Comparison of ENCODE assay signal across 8 mouse cellular contexts in the genomic region with DNA sequence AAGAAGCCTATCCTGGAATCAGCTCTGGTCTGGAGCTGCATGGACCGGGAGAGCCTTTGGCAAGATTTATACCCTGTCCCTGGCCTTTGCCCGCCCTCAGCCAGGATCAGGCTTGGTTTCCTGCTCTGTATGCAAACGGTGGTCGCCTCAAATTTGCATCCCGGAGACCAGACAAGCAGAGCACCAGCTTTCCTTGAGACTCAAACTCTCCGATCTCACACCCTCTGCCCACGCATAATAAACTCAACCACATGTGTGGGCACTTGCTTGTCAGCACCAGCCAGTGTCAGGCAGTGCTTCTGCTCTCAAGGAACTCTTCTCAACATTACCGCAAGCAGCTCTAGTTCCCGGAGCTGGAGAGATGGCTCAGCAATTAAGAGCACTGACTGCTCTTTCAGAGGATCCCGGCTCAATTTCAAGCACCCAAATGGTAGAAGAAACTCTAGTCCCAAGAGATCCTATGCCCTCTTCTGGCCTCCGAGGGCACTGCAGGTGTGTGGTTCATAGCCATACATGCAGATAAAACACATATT. TPM values are rescaled to one million over a fixed set of nuclear protein-coding genes. Genes with fewer than 3 reads are reported as not detected.
DNase-seq lines count a peak whose midpoint lies in the region; ATAC-seq lines count a peak whose summit lies in the region.

No protein-coding gene starts in this region.

- H3K4me1 ChIP-seq in intestine, embryonic 14.5 days (replicated peaks; ENCODE audit: control insufficient read depth, insufficient read depth, low read length): peaks cover 9% of the 10 kb centered on the region
- peaks cover 7% of the 10 kb centered on the region; the same call in 1 of the 2 replicates for H3K4me1 ChIP-seq in midbrain, embryonic 16.5 days (ENCODE audit: control insufficient read depth, insufficient read depth, low read length)

- H3K4me2 ChIP-seq in intestine, embryonic 14.5 days (ENCODE audit: low read length): peak overlapping the region; percentile 94
- peak overlapping the region; percentile 74 for H3K4me2 ChIP-seq in midbrain, embryonic 16.5 days (ENCODE audit: low read length)

- intact Hi-C loops in gastrocnemius, postnatal 36 days (cut with DNase I): no loop called here

- no peaks in the 10 kb centered on the region for H3K9me3 ChIP-seq in intestine, embryonic 14.5 days (ENCODE audit: control insufficient read depth, low read length)
- no peaks in the 10 kb centered on the region for H3K9me3 ChIP-seq in midbrain, embryonic 16.5 days (replicated peaks; ENCODE audit: control insufficient read depth, low read length, poor library complexity, severe bottlenecking)

- 3% methylated on average over 11 of the region's 11 CpGs for WGBS in intestine, embryonic 14.5 days
- WGBS in midbrain, embryonic 16.5 days: 5% methylated on average over 11 of the region's 11 CpGs

- H3K9ac ChIP-seq in intestine, embryonic 14.5 days (ENCODE audit: low read length): peak overlapping the region; percentile 58
- peak overlapping the region; percentile 60 for H3K9ac ChIP-seq in midbrain, embryonic 16.5 days (ENCODE audit: low read depth, low read length)

- H3K27me3 ChIP-seq in intestine, embryonic 14.5 days (replicated peaks; ENCODE audit: control insufficient read depth, insufficient read depth, low read length): no peaks in the 10 kb centered on the region
- H3K27me3 ChIP-seq in midbrain, embryonic 16.5 days (ENCODE audit: control insufficient read depth, insufficient read depth, low read depth, low read length): no peaks in the 10 kb centered on the region

- ATAC-seq in intestine, embryonic 14.5 days (replicated peaks; ENCODE audit: low FRiP score, low TSS enrichment, low read depth): peak; percentile 49
- peak; percentile 64 for ATAC-seq in midbrain, embryonic 16.5 days

- peaks cover 22% of the 10 kb centered on the region for H3K36me3 ChIP-seq in intestine, embryonic 14.5 days (ENCODE audit: control insufficient read depth, insufficient read depth, low read length)
- H3K36me3 ChIP-seq in midbrain, embryonic 16.5 days (ENCODE audit: control insufficient read depth, insufficient read depth, low read length): no peaks in the 10 kb centered on the region

- H3K4me3 ChIP-seq in intestine, embryonic 14.5 days (ENCODE audit: low read depth, low read length): peak overlapping the region; percentile 38
- peak overlapping the region; percentile 56 for H3K4me3 ChIP-seq in midbrain, embryonic 16.5 days (ENCODE audit: low read depth, low read length)

- DNase-seq in urinary bladder, postnatal 25 days (ENCODE audit: low spot score): peak; percentile 65
- no peak for DNase-seq in urinary bladder, adult 2 months (ENCODE audit: low spot score)
- DNase-seq in embryo, embryonic 11 days: peak; percentile 66
- DNase-seq in gastrocnemius, postnatal 36 days: peak; percentile 55 to 61
- DNase-seq in intestine, embryonic 14.5 days (ENCODE audit: low spot score): peak; percentile 87
- DNase-seq in liver: peak; percentile 81
- peak; percentile 72 to 83 for DNase-seq in spleen, postnatal 36 days (ENCODE audit: low spot score in 2 of 2)

- H3K27ac ChIP-seq in intestine, embryonic 14.5 days (ENCODE audit: low read depth): peak overlapping the region; percentile 91
- H3K27ac ChIP-seq in midbrain, embryonic 16.5 days (ENCODE audit: low read length): peak overlapping the region; percentile 64; the same call in 1 of the 2 replicates

RNA-seq across cellular contexts. Expression of a gene that starts 6.7 kb away (rescaled TPM):
- 93.7 and 117 TPM in 2 replicates for polyA plus RNA-seq in urinary bladder, adult 2 months (2012; rRNA removed)
- 10 to 100 TPM; 82.2 to 97.4 TPM for total RNA-seq in gastrocnemius, postnatal 36 days (2021)
- 86.8 and 87.1 TPM in 2 replicates for polyA plus RNA-seq in intestine, embryonic 14.5 days (2014; fragmentation: Nextera tagmentation; extraction: Ambion mirVana)
- 12.5 and 13.7 TPM in 2 replicates for polyA plus RNA-seq in midbrain, embryonic 16.5 days (2015; fragmentation: Nextera tagmentation; extraction: Ambion mirVana)

RNA-seq across cellular contexts. Expression of a gene that starts 11.2 kb away (rescaled TPM):
- polyA plus RNA-seq in urinary bladder, adult 2 months (2012; rRNA removed): 0.07 and 0.10 TPM in 2 replicates
- not detected for total RNA-seq in gastrocnemius, postnatal 36 days (2021)
- polyA plus RNA-seq in intestine, embryonic 14.5 days (2014; fragmentation: Nextera tagmentation; extraction: Ambion mirVana): 58.1 and 64.7 TPM in 2 replicates
- 0.24 and 0.35 TPM in 2 replicates for polyA plus RNA-seq in midbrain, embryonic 16.5 days (2015; fragmentation: Nextera tagmentation; extraction: Ambion mirVana)

RNA-seq across cellular contexts. Expression of a gene that starts 23.0 kb away (rescaled TPM):
- polyA plus RNA-seq in urinary bladder, adult 2 months (2012; rRNA removed): 13.2 and 16.5 TPM in 2 replicates
- total RNA-seq in gastrocnemius, postnatal 36 days (2021): 1 to 10 TPM; 3.0 to 3.9 TPM
- polyA plus RNA-seq in intestine, embryonic 14.5 days (2014; fragmentation: Nextera tagmentation; extraction: Ambion mirVana): 5.9 and 6.6 TPM in 2 replicates
- 1.2 and 2.4 TPM in 2 replicates for polyA plus RNA-seq in midbrain, embryonic 16.5 days (2015; fragmentation: Nextera tagmentation; extraction: Ambion mirVana)

RNA-seq across cellular contexts. Expression of a gene that starts 36.1 kb away (rescaled TPM):
- 2.7 and 2.9 TPM in 2 replicates for polyA plus RNA-seq in urinary bladder, adult 2 months (2012; rRNA removed)
- under 1 TPM in 1 of 2 experiments, not detected in 1; 0.12 TPM for total RNA-seq in gastrocnemius, postnatal 36 days (2021)
- polyA plus RNA-seq in intestine, embryonic 14.5 days (2014; fragmentation: Nextera tagmentation; extraction: Ambion mirVana): 0.60 and 0.82 TPM in 2 replicates
- 2.0 and 2.5 TPM in 2 replicates for polyA plus RNA-seq in midbrain, embryonic 16.5 days (2015; fragmentation: Nextera tagmentation; extraction: Ambion mirVana)

Comparison
In these comparisons a context has a peak if more than half of its experiments do, and no peak if none do; other contexts are left out.
1. RNA of a gene that starts 11.2 kb away (polyA plus RNA-seq): 58.1 to 64.7 TPM in intestine, embryonic 14.5 days; 0.24 to 0.35 TPM in midbrain, embryonic 16.5 days and 0.07 to 0.10 TPM in urinary bladder, adult 2 months; every median in the first group is over 10 times any median in the second.